Mouse (Mus musculus) lung, adult 2 months (tissue): ENCODE measurements around the gene Agap3.

Experiments
- CTCF ChIP-seq: fragments of 200-500 bp; IDR thresholded peaks from 2 replicates; pipeline ENCODE4 v1.5.1; 2011; ENCODE audit warnings: mild to moderate bottlenecking, low read length, control low read depth; ENCODE audit not compliant: insufficient read depth
- POLR2A ChIP-seq: fragments of 200-500 bp; IDR thresholded peaks from 2 replicates; pipeline ENCODE4 v1.6.1; 2011; ENCODE audit warnings: low read depth, mild to moderate bottlenecking, control low read depth, low read length, borderline replicate concordance; ENCODE audit errors: extremely low read depth

GRCm38 (mm10) chr5:24442029-24442428 lies 9.9 kb upstream of the Agap3 start:
- TF ChIP-seq CTCF: no peak
- no peak for TF ChIP-seq POLR2A
